Mouse (Mus musculus): ENCODE measurements around the gene Ccnf. TPM values are rescaled to one million over a fixed set of nuclear protein-coding genes. Genes with fewer than 3 reads are reported as not detected.

The Ccnf gene
- polyA plus RNA-seq, 1 experiment from 2014 or later, result 12.9 TPM

DNA sequence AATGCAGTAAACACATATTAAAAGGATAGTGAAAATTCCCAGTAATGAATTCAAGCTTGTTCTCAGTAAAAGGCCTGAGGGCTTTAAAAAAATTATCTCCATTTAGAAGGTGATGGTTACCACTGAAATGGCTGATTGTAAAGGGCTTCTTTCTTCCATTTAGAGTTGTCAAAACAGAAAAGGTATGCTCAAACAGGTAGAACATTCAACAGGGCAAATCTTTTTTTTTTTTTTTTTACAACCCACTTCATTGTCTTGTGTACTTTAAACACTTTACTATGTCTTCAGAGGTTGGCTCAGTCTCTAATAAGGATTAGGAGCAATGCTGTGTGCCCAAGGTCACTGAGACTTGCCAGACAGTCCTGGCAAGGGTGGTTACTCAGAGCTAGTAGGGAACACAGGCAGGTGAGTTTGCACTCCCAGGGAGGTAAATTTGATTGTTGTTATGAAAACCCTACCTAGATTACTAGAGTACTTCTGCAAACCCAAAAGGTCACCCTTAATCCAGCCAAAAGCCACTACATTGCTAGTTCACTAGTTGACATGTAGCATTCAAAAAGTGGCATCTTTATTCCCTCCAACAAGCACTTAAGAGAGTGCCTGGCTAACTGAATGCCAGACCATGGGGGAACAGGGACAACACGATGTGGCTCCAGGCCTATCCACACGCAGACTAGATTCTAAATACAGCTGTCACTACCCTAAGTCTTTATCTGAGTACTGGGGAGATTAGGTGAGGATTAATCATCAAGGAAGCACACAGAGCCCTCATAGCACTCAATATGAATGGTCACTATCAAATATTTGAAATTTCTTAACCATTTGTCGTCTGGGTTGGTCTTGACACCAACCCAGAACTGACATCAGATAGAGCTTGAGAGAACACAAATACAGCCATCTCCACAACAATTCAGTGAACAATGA is 47.4 kb downstream of the Ccnf start:
- ChIA-PET CTCF (interaction anchor here (0.6 to 1.1 kb wide), 2 partner anchors 14 to 17 kb away, joined by 3 read pairs; partner anchors contain the start of gene Tedc2), POLR2A (no interaction called here)

DNA sequence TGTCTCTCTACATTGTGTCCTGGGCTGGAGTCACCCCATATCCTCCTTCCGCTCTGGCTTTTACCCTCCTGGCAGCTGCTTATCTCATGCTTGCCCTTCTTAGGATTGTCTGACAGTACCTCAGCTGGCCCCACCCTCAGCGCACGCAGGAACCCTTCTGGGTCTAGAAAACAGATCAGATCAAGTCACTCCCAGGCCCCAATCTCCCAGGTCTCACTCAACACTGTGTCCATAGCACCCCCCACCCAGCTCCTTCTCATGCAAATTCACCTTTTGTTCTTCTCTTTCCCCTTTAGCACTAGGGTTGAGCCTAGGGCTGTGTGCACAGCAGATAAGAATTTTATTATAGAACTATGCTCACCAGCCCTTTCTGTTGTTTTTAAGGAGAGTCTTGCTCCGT is 48.2 kb downstream of the Ccnf start:
- in situ Hi-C loops (cut with MboI; ENCODE audit: low pct_unique_long_range_greater_than_20kb), result no loop called here
- TF ChIP-seq CTCF (IDR thresholded peaks at IDR 0.05), result no peak

More for the DNA sequence above, 47.4 kb downstream of the Ccnf start:
- DNase-seq (ENCODE audit: low read depth, low spot score), result no peak
- ATAC-seq, result no peak
- H3K27me3 ChIP-seq, result no peaks in the 10 kb centered on the region
- in situ Hi-C loops (cut with MboI; ENCODE audit: low pct_unique_long_range_greater_than_20kb), result no loop called here
- no peak for TF ChIP-seq CTCF (IDR thresholded peaks at IDR 0.05)

DNA sequence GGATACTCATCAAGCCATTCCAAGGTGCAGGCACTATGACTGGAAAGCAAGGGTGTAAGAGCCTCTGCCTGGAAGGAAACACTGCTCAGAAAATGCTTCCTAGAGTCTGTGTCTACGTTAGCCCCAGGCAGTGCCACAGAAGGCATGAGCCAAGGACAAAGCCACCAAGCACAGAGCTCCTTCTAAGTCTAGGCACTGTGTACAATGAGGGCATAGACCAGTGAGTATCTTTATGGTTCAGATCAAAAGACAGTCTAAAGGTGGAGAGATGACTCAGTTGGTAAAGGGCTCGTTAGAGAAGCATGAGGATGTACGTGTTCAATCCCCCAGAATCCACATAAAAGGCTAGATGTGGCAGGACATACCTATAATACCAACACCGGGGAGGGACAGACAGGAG is 50.2 kb downstream of the Ccnf start:
- CTCF ChIA-PET, result interaction anchor here (1.6 kb wide), 1 partner anchor 26 kb away, joined by 3 read pairs; no protein-coding TSS in a partner anchor
- no peak for ATAC-seq
- H3K27me3 ChIP-seq, result no peaks in the 10 kb centered on the region
- POLR2A ChIA-PET, result no interaction called here
- TF ChIP-seq CTCF (IDR thresholded peaks at IDR 0.05), result no peak
- in situ Hi-C loops (cut with MboI; ENCODE audit: low pct_unique_long_range_greater_than_20kb), result no loop called here
- DNase-seq (ENCODE audit: low read depth, low spot score), result no peak

More for the DNA sequence above, 48.2 kb downstream of the Ccnf start:
- H3K27me3 ChIP-seq, result no peaks in the 10 kb centered on the region
- ChIA-PET CTCF (no interaction called here), POLR2A (no interaction called here)
- no peak for ATAC-seq
- DNase-seq (ENCODE audit: low read depth, low spot score), result no peak

DNA sequence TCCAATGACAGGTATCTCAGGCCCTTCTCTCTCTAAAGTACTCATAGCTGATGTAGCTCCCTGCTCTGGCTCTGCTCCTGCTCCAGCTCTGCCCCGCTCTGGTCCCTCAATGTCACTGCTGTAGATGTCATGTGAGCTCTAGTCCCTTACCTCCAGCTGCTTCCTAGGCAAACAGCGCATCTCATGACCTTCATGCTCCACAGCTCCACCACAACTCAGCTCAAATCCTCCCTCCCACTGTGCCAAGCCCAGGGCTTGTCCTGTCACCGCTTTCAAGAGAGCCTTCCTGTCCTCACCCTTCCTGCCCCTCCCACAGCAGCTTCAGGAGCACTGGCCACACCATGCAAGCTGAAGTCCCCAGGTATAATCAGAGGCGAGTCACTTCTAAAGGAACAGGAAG is 51.5 kb downstream of the Ccnf start:
- CTCF ChIA-PET, result interaction anchor here (1.3 to 1.6 kb wide), 2 partner anchors 17 to 24 kb away, joined by 3 read pairs; no protein-coding TSS in a partner anchor
- ATAC-seq, result no peak

DNA sequence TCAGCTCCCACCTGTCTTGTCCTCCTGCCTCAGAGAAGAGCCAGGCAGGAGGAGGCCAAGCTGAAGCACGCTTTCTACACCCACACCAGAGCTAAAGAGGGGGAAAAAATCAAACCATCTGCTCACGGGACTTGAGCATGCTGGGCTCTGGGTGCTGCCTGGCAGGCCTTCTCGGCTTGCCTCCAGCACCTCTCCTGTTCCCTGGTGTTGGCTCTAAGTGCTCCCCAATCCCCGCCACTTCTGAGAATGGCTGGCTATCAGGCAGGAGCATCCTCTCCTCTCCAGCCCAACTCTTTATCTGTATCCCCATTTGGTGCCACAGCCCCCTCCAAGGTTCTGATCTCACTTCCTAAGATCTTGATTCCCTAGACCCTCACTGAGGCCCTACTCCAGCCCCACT is 52.0 kb downstream of the Ccnf start:
- H3K27me3 ChIP-seq, result no peaks in the 10 kb centered on the region
- no peak for DNase-seq (ENCODE audit: low read depth, low spot score)
- no peak for ATAC-seq
- TF ChIP-seq CTCF (IDR thresholded peaks at IDR 0.05), result no peak
- in situ Hi-C loops (cut with MboI; ENCODE audit: low pct_unique_long_range_greater_than_20kb), result no loop called here
- CTCF ChIA-PET, result interaction anchor here (1.3 to 1.6 kb wide), 2 partner anchors 16 to 24 kb away, joined by 3 read pairs; no protein-coding TSS in a partner anchor
- POLR2A ChIA-PET, result no interaction called here

More for the DNA sequence above, 51.5 kb downstream of the Ccnf start:
- no peak for TF ChIP-seq CTCF (IDR thresholded peaks at IDR 0.05)
- H3K27me3 ChIP-seq, result no peaks in the 10 kb centered on the region
- in situ Hi-C loops (cut with MboI; ENCODE audit: low pct_unique_long_range_greater_than_20kb), result no loop called here
- DNase-seq (ENCODE audit: low read depth, low spot score), result no peak
- POLR2A ChIA-PET, result no interaction called here

DNA sequence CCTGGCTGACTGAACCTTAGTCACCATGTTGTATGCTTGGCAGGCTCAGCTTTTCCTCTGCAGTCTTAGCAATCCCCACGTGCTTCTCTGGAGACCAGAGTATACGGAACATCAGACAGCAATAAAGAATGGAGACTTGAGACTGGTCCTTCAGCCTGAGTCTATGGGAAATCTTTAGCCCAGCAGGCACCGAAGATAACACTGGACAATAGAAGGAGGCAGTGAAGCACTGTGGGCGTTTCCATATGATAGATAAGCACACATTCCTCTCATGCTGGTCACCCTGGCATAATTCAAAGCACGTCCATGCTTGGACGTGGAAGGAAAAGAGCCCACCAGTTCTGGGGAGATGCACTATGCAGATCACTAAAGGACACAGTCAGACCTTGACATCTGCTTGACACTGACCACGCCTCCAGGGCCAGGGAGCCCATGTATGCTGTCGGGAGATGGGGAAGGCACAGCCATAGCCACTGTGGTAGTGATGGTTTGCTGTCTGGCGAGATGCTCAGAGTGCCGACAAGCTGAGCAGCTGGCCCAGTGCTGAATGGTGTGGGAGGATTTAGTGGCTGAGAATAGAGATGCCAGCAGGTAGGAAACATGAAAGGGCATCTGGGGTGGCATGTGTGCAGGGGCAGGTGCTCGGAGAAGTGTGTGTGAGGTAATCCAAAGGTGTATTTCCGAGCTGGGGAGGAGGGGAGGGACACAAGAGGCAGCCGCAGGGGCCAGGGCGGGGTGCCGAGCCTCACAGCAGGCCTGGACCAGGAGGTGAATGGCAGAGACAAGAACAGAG is 54.1 kb downstream of the Ccnf start:
- TF ChIP-seq CTCF (IDR thresholded peaks at IDR 0.05), result no peak
- CTCF ChIA-PET, result no interaction called here
- no peak for ATAC-seq
- H3K27me3 ChIP-seq, result no peaks in the 10 kb centered on the region
- DNase-seq (ENCODE audit: low read depth, low spot score), result no peak
- POLR2A ChIA-PET, result no interaction called here
- in situ Hi-C loops (cut with MboI; ENCODE audit: low pct_unique_long_range_greater_than_20kb), result no loop called here

DNA sequence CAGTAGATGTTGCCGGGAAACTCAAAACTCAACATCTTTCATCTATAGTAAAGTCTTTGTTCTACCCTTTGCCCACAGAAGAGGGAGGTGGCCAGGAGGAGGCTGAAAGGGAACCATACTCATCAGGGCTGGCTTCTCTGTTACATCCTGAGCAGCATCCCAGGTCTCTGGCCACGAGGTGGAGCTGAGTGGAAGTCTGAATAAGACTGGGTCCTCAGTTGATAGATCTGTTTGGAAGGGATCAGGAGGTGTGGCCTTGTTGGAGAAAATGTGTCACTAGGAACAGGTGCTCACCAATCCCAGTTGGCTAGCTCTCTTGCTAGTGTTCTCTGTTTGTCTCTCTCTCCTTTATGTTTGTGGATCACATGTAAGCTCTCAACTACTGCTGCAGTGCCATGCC is 55.9 kb downstream of the Ccnf start:
- H3K27me3 ChIP-seq, result no peaks in the 10 kb centered on the region
- CTCF ChIA-PET, result interaction anchor here (1.4 kb wide), 1 partner anchor 12 kb away, joined by 3 read pairs; no protein-coding TSS in a partner anchor
- POLR2A ChIA-PET, result no interaction called here
- no peak for TF ChIP-seq CTCF (IDR thresholded peaks at IDR 0.05)
- ATAC-seq (no peak), DNase-seq (ENCODE audit: low read depth, low spot score) (no peak)
- in situ Hi-C loops (cut with MboI; ENCODE audit: low pct_unique_long_range_greater_than_20kb), result no loop called here

DNA sequence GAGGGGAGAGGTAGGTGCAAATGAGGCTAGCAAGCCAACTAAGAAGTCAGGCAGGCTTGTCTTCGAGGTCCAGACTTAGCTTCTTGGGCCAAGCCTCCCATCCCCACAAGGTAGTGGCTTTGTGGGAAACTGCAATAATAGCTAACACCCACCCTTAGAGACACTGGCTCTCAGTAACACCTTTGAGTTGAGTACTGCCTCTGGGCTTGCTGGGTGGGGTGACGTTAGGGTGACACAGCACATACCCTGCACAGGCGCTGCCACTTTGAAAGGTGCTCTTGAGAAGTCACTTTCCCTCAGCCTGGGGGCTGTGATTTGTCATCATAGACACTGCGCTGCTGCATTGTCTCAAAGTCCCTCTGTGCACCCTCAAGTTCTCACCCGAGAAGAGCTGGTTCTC is 57.5 kb downstream of the Ccnf start:
- ChIA-PET CTCF (interaction anchor here (0.8 kb wide), 1 partner anchor 51 kb away, joined by 3 read pairs; no protein-coding TSS in a partner anchor), POLR2A (no interaction called here)
- H3K27me3 ChIP-seq, result no peaks in the 10 kb centered on the region
- no peak for TF ChIP-seq CTCF (IDR thresholded peaks at IDR 0.05)
- ATAC-seq (no peak), DNase-seq (ENCODE audit: low read depth, low spot score) (no peak)
- in situ Hi-C loops (cut with MboI; ENCODE audit: low pct_unique_long_range_greater_than_20kb), result no loop called here

DNA sequence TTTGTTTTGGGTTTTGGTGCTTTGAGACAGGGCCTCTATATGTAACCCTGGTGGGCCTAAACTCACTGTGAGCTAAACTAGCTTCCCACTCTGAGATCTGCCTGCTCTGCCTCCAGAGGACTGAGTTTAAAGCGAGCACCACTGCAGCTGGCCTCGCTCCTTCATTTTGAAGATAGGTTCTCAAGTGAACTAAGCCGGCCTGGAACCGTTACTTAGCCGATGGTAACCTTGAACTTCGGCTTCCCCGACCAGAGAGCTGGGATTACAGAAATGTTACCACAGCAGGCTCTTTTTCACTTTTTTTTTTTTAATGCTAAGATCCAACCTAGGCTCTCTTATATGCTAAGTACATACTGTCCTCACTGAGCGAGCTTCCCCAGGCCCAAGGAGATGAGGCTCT is 58.0 kb downstream of the Ccnf start:
- H3K27me3 ChIP-seq, result no peaks in the 10 kb centered on the region
- no peak for ATAC-seq
- no peak for DNase-seq (ENCODE audit: low read depth, low spot score)
- no peak for TF ChIP-seq CTCF (IDR thresholded peaks at IDR 0.05)
- ChIA-PET CTCF (interaction anchor here (0.8 kb wide), 1 partner anchor 52 kb away, joined by 3 read pairs; no protein-coding TSS in a partner anchor), POLR2A (no interaction called here)
- in situ Hi-C loops (cut with MboI; ENCODE audit: low pct_unique_long_range_greater_than_20kb), result no loop called here

DNA sequence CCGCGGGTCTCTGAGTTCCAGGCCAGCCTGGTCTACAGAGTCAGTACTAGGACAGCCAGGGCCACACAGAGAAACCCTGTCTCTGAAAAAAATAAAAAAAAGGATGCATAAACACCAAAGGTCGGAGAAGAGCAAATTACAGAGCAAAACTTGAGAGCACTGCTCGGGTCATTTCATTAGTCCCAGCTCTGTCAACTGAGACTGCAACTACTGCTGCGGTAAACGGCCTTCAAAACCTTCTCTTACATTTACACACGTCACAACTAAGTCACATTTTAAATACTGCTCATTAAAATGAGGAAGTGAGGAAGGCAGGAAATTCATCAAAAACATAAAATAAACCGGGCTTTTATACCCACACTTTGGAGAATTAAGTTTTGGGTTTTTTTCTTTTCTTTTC is 58.4 kb downstream of the Ccnf start:
- in situ Hi-C loops (cut with MboI; ENCODE audit: low pct_unique_long_range_greater_than_20kb), result no loop called here
- no peak for ATAC-seq
- POLR2A ChIA-PET, result no interaction called here
- CTCF ChIA-PET, result interaction anchor here (0.8 kb wide), 1 partner anchor 52 kb away, joined by 3 read pairs; no protein-coding TSS in a partner anchor
- DNase-seq (ENCODE audit: low read depth, low spot score), result no peak
- TF ChIP-seq CTCF (IDR thresholded peaks at IDR 0.05), result no peak
- no peaks in the 10 kb centered on the region for H3K27me3 ChIP-seq
